Mouse (Mus musculus): ENCODE results near the gene Itgal. TPM values are rescaled to one million over a fixed set of nuclear protein-coding genes. Genes with fewer than 3 reads are reported as not detected.

Itgal gene
- polyA plus RNA-seq, 2 experiments = 4.0 to 6.4 TPM

- Histone ChIP-seq H3K9me3 (ENCODE audit: control insufficient read depth, low read length) (no peaks in the 10 kb centered on the region), H3K9ac (replicated peaks) (0 out of 2 replicates have a peak overlapping the region, but pooled peaks have one; percentile 3), H3K4me1 (replicated peaks; ENCODE audit: control insufficient read depth in 2 of 2, insufficient read depth in 2 of 2, low read length in 1 of 2) (peaks cover 22 to 24% of the 10 kb centered on the region in 2 experiments), H3K4me3 (ENCODE audit: insufficient read depth in 1 of 2, low read depth in 2 of 2, low read length in 2 of 2) (no peak overlapping the region), H3K36me3 (replicated peaks; ENCODE audit: control insufficient read depth, insufficient read depth, low read depth) (no peaks in the 10 kb centered on the region), H3K4me2 (ENCODE audit: low read depth) (peak overlapping the region; percentile 24; the same call in 1 of the 2 replicates), H3K27me3 (ENCODE audit: control insufficient read depth, insufficient read depth, low read length) (no peaks in the 10 kb centered on the region), H3K27ac (no peak overlapping the region)
- DNase-seq (ENCODE audit: low read depth in 3 of 3, low spot score in 3 of 3) (no peak), ATAC-seq (ENCODE audit: insufficient read depth) (no peak)
- 37% methylated on average over 10 of the region's 10 CpGs for WGBS (ENCODE audit: insufficient replicate concordance)
- TF ChIP-seq EP300 (IDR thresholded peaks at IDR 0.05; ENCODE audit: low read depth) (peak; percentile 49), CTCF (IDR thresholded peaks at IDR 0.05; ENCODE audit: low read depth) (no peak)
Observed at GRCm38 (mm10) chr7:127262218-127262961, 33.7 kb upstream of the Itgal start.

GRCm38 (mm10) chr7:127263526-127263925 lies 32.5 kb upstream of the Itgal start:
- TF ChIP-seq EP300 (IDR thresholded peaks at IDR 0.05; ENCODE audit: low read depth) (no peak), CTCF (IDR thresholded peaks at IDR 0.05; ENCODE audit: low read depth) (no peak)
- Histone ChIP-seq H3K36me3 (replicated peaks; ENCODE audit: control insufficient read depth, insufficient read depth, low read depth) (no peaks in the 10 kb centered on the region), H3K9ac (replicated peaks) (no peak overlapping the region), H3K4me3 (ENCODE audit: insufficient read depth in 1 of 2, low read depth in 2 of 2, low read length in 2 of 2) (no peak overlapping the region), H3K4me1 (replicated peaks; ENCODE audit: control insufficient read depth in 2 of 2, insufficient read depth in 2 of 2, low read length in 1 of 2) (peaks cover 22 to 24% of the 10 kb centered on the region in 2 experiments), H3K27ac (no peak overlapping the region), H3K27me3 (ENCODE audit: control insufficient read depth, insufficient read depth, low read length) (no peaks in the 10 kb centered on the region), H3K9me3 (ENCODE audit: control insufficient read depth, low read length) (no peaks in the 10 kb centered on the region), H3K4me2 (ENCODE audit: low read depth) (no peak overlapping the region)
- WGBS (ENCODE audit: insufficient replicate concordance) = 88% methylated on average over 3 of the region's 3 CpGs
- no peak for ATAC-seq (ENCODE audit: insufficient read depth)
- no peak for DNase-seq (ENCODE audit: low read depth in 3 of 3, low spot score in 3 of 3)

- ATAC-seq (ENCODE audit: insufficient read depth) (no peak), DNase-seq (ENCODE audit: low read depth in 3 of 3, low spot score in 3 of 3) (no peak)
- Histone ChIP-seq H3K9ac (replicated peaks) (no peak overlapping the region), H3K4me1 (replicated peaks; ENCODE audit: control insufficient read depth in 2 of 2, insufficient read depth in 2 of 2, low read length in 1 of 2) (peaks cover 6 to 19% of the 10 kb centered on the region in 2 experiments), H3K27me3 (ENCODE audit: control insufficient read depth, insufficient read depth, low read length) (no peaks in the 10 kb centered on the region), H3K36me3 (replicated peaks; ENCODE audit: control insufficient read depth, insufficient read depth, low read depth) (peaks cover 8% of the 10 kb centered on the region), H3K4me2 (ENCODE audit: low read depth) (no peak overlapping the region), H3K4me3 (ENCODE audit: insufficient read depth in 1 of 2, low read depth in 2 of 2, low read length in 2 of 2) (no peak overlapping the region), H3K27ac (no peak overlapping the region), H3K9me3 (ENCODE audit: control insufficient read depth, low read length) (no peaks in the 10 kb centered on the region)
- no peak for TF ChIP-seq CTCF (IDR thresholded peaks at IDR 0.05; ENCODE audit: low read depth)
- no peak for TF ChIP-seq EP300 (IDR thresholded peaks at IDR 0.05; ENCODE audit: low read depth)
- 63% methylated on average over 2 of the region's 2 CpGs for WGBS (ENCODE audit: insufficient replicate concordance)
Observed at GRCm38 (mm10) chr7:127270256-127270655, 25.8 kb upstream of the Itgal start.

- Histone ChIP-seq H3K4me2 (ENCODE audit: low read depth) (peak overlapping the region; percentile 93; the same call in 1 of the 2 replicates), H3K9ac (replicated peaks) (no peak overlapping the region), H3K9me3 (ENCODE audit: control insufficient read depth, low read length) (no peaks in the 10 kb centered on the region), H3K27ac (no peak overlapping the region), H3K4me1 (replicated peaks; ENCODE audit: control insufficient read depth in 2 of 2, insufficient read depth in 2 of 2, low read length in 1 of 2) (peaks cover 6 to 19% of the 10 kb centered on the region in 2 experiments), H3K27me3 (ENCODE audit: control insufficient read depth, insufficient read depth, low read length) (no peaks in the 10 kb centered on the region), H3K36me3 (replicated peaks; ENCODE audit: control insufficient read depth, insufficient read depth, low read depth) (peaks cover 8% of the 10 kb centered on the region), H3K4me3 (ENCODE audit: insufficient read depth in 1 of 2, low read depth in 2 of 2, low read length in 2 of 2) (no peak overlapping the region)
- no peak for DNase-seq (ENCODE audit: low read depth in 3 of 3, low spot score in 3 of 3)
- no peak for TF ChIP-seq EP300 (IDR thresholded peaks at IDR 0.05; ENCODE audit: low read depth)
- TF ChIP-seq CTCF (IDR thresholded peaks at IDR 0.05; ENCODE audit: low read depth) = no peak
- WGBS (ENCODE audit: insufficient replicate concordance) = 61% methylated on average over 5 of the region's 5 CpGs
- ATAC-seq (ENCODE audit: insufficient read depth) = no peak
Observed at GRCm38 (mm10) chr7:127270666-127271065, 25.4 kb upstream of the Itgal start.

GRCm38 (mm10) chr7:127271093-127271492 lies 25.0 kb upstream of the Itgal start:
- Histone ChIP-seq H3K36me3 (replicated peaks; ENCODE audit: control insufficient read depth, insufficient read depth, low read depth) (peaks cover 8% of the 10 kb centered on the region), H3K27ac (no peak overlapping the region), H3K4me1 (replicated peaks; ENCODE audit: control insufficient read depth in 2 of 2, insufficient read depth in 2 of 2, low read length in 1 of 2) (peaks cover 6 to 19% of the 10 kb centered on the region in 2 experiments), H3K27me3 (ENCODE audit: control insufficient read depth, insufficient read depth, low read length) (no peaks in the 10 kb centered on the region), H3K4me3 (ENCODE audit: insufficient read depth in 1 of 2, low read depth in 2 of 2, low read length in 2 of 2) (no peak overlapping the region; a peak in 1 of 4 replicates), H3K4me2 (ENCODE audit: low read depth) (peak overlapping the region; percentile 93), H3K9me3 (ENCODE audit: control insufficient read depth, low read length) (no peaks in the 10 kb centered on the region), H3K9ac (replicated peaks) (no peak overlapping the region)
- 83% methylated on average over 4 of the region's 4 CpGs for WGBS (ENCODE audit: insufficient replicate concordance)
- ATAC-seq (ENCODE audit: insufficient read depth) (no peak), DNase-seq (ENCODE audit: low read depth in 3 of 3, low spot score in 3 of 3) (no peak)
- TF ChIP-seq EP300 (IDR thresholded peaks at IDR 0.05; ENCODE audit: low read depth) (no peak), CTCF (IDR thresholded peaks at IDR 0.05; ENCODE audit: low read depth) (no peak)
